Mouse (Mus musculus) kidney, embryonic 15.5 days (tissue): ENCODE results near the gene Sec24b. TPM values are rescaled to one million over a fixed set of nuclear protein-coding genes. Genes with fewer than 3 reads are reported as not detected.

Experiments used
- ATAC-seq: fragments of 200-750 bp; cut with Nextera tagmentation; replicated peaks from 2 replicates; pipeline ENCODE4 v1.8.0; 2017; ENCODE audit warnings: moderate TSS enrichment; ENCODE audit not compliant: low FRiP score
- H3K27ac ChIP-seq: fragments of 300-500 bp; sonication (generic); 2 replicates; pipeline ENCODE4 v1.5.1; 2015; ENCODE audit warnings: mild to moderate bottlenecking, inconsistent platforms
- H3K27me3 ChIP-seq: fragments of 300-500 bp; sonication (generic); 2 replicates; pipeline ENCODE4 v1.6.1; 2015; ENCODE audit warnings: inconsistent platforms
- H3K36me3 ChIP-seq: fragments of 300-500 bp; sonication (generic); 2 replicates; pipeline ENCODE4 v1.6.1; 2015; ENCODE audit warnings: inconsistent platforms
- H3K4me1 ChIP-seq: fragments of 300-500 bp; sonication (generic); 2 replicates; pipeline ENCODE4 v1.6.1; 2015; ENCODE audit warnings: inconsistent platforms
- H3K4me2 ChIP-seq: fragments of 300-500 bp; sonication (generic); 2 replicates; pipeline ENCODE4 v1.6.1; 2015; ENCODE audit warnings: moderate library complexity, mild to moderate bottlenecking, inconsistent platforms
- H3K4me3 ChIP-seq: fragments of 300-500 bp; sonication (generic); replicated peaks from 2 replicates; pipeline ENCODE4 v1.5.1; 2015; ENCODE audit warnings: mild to moderate bottlenecking, inconsistent platforms
- H3K9ac ChIP-seq: fragments of 300-500 bp; sonication (generic); 2 replicates; pipeline ENCODE4 v1.6.1; 2015; ENCODE audit warnings: mild to moderate bottlenecking, inconsistent platforms
- H3K9me3 ChIP-seq: fragments of 300-500 bp; sonication (generic); replicated peaks from 2 replicates; pipeline ENCODE4 v1.6.1; 2016; ENCODE audit warnings: inconsistent platforms
- WGBS: fragments of 180-500 bp; shearing (Covaris S2); methylation state at CpG from one replicate; pipeline ENCODE4 v1.1.7; 2015; ENCODE audit warnings: mixed read lengths; 5-methylcytosine and 5-hydroxymethylcytosine counted together
- polyA plus RNA-seq: library from polyadenylated mRNA; unstranded; fragments of >200 nt; fragmentation: Nextera tagmentation; extraction: Ambion mirVana; gene quantifications from 2 replicates; pipeline ENCODE4 v1.2.1, GENCODE M21; 2015

Sec24b gene
- polyA plus RNA-seq, 1 experiment from 2014 or later: 36.9 TPM

DNA sequence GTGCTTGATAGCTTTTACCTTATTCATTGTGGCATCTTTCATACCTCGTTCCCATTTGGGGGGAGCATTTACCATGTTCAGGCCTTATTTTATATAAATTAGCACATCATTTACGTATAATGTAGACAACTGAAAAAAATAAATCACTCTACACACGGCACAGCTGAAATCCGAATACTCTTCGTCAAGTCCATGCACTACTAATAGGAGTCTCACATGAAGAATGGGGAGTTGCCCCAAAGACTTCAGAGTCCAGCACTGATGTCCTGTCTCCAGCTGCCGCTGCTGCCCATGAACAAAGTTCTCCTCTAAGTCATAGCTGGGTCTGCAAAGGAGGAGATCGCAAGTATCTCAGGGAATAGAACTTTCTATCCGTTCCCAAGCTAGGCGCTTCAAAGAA lies 15.9 kb upstream of the Sec24b start:
- 86% methylated on average over 9 of the region's 9 CpGs for WGBS
- Histone ChIP-seq H3K27me3 (peaks cover 6% of the 10 kb centered on the region; the same call in 1 of the 2 replicates), H3K4me2 (no peak overlapping the region), H3K36me3 (no peaks in the 10 kb centered on the region), H3K9ac (no peak overlapping the region), H3K27ac (no peak overlapping the region), H3K4me1 (no peaks in the 10 kb centered on the region; the same call in 1 of the 2 replicates), H3K9me3 (no peaks in the 10 kb centered on the region), H3K4me3 (no peak overlapping the region)
- no peak for ATAC-seq

DNA sequence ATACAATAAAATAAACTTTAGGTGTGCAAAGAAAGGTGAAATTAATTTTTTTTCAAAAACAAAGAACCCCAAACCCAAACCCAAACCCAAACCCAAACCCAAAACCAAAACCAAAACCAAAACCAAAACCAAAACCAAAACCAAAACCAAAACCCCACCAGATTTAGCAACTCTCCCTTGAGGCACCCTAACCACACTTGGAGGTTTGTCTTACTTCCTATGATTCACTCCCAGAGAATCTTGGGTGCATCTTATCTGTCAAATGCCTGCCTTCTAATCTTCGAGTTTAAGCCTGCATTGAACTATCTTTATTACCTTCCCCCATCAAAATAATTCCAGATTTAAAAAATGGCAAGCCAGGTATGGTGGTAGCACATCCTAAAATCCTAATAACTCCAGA lies 14.4 kb upstream of the Sec24b start:
- Histone ChIP-seq H3K4me1 (no peaks in the 10 kb centered on the region; the same call in 1 of the 2 replicates), H3K4me3 (no peak overlapping the region), H3K27me3 (peaks cover 3% of the 10 kb centered on the region; the same call in 1 of the 2 replicates), H3K9me3 (no peaks in the 10 kb centered on the region), H3K9ac (no peak overlapping the region), H3K36me3 (no peaks in the 10 kb centered on the region), H3K27ac (no peak overlapping the region), H3K4me2 (no peak overlapping the region)
- ATAC-seq: no peak
- 66% methylated on average over 1 of the region's 1 CpGs for WGBS

DNA sequence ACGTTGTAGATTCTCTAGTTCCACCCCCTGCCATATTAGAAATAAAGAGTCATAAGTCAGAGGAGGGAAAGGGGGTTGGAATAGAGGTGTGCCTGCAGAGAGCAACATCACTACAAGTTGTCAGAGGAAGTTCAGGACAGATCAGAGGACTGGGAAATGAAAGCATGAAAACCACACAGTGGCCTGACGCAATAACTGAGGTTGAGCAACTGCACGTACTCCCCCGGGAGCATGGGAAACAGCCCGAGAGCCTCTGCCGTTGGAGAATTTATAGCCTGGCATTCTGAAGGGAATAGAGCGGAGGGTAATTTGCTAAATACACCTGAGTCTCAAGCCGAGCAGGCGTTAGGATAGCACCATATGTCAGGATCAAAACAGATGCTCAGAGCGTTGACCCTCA lies 11.7 kb upstream of the Sec24b start:
- no peak for ATAC-seq
- Histone ChIP-seq H3K27ac (no peak overlapping the region), H3K9ac (no peak overlapping the region), H3K4me3 (no peak overlapping the region), H3K36me3 (no peaks in the 10 kb centered on the region), H3K4me2 (peak overlapping the region; percentile 17; the same call in 1 of the 2 replicates), H3K9me3 (no peaks in the 10 kb centered on the region), H3K27me3 (no peaks in the 10 kb centered on the region), H3K4me1 (no peaks in the 10 kb centered on the region; the same call in 1 of the 2 replicates)
- WGBS: 18% methylated on average over 10 of the region's 10 CpGs

DNA sequence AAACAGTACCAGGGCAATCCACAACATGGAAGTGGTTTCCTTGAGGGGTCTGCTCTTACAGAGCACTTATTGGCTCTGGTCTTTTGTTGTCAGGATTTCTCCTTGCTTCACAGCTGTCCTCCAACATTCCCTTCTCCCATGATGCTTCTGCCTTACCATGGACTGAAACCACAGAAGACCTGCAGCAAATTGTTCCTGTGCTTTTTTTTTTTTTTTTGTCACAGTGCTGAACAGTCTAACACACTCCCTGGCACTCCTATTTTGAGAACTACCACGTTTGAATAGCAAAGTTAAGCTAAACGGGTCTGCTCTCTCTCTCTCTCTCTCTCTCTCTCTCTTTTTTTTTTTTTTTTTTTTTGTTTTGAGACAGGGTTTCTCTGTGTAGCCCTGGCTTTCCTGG lies 10.6 kb upstream of the Sec24b start:
- H3K4me1 ChIP-seq: no peaks in the 10 kb centered on the region; the same call in 1 of the 2 replicates
- ATAC-seq: no peak
- H3K4me3 ChIP-seq: no peak overlapping the region
- H3K36me3 ChIP-seq: no peaks in the 10 kb centered on the region
- no peak overlapping the region for H3K4me2 ChIP-seq
- H3K9me3 ChIP-seq: no peaks in the 10 kb centered on the region
- H3K9ac ChIP-seq: no peak overlapping the region
- no peak overlapping the region for H3K27ac ChIP-seq
- H3K27me3 ChIP-seq: no peaks in the 10 kb centered on the region
- 80% methylated on average over 2 of the region's 2 CpGs for WGBS

DNA sequence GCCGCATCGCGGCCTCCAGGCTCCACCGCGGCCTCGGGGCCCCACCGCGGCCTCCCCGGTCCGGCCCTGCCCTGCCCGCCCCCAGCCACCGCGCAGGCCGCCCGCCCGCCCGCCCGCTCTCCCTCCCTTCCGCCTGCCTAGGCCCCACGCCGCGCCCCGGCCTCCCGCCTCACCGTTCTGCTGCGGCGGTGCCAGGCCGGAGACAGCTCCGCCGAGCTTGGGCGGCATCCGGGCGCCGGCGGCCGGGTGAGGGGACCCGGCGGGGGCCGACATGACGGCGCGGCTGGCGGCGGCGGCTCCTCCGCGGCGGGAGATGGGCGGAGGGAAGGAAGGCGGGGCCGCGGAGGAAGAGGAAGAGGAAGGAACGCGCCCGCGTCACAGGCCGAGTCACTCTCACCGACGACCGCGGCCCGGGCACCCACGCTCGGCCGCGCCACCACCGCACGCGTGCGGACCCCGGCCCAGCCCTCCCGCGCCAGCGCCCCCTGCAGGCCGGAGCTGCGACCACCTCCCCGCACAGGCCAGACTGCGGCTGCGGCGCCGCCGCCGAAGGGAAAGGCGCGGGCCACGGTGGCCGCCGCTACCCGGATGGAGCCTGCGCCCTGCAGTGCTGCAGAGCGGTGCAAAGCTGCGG lies 840 bp downstream of the Sec24b start:
- H3K4me1 ChIP-seq: peaks cover 48% of the 10 kb centered on the region
- peaks cover 4% of the 10 kb centered on the region; the same call in 1 of the 2 replicates for H3K36me3 ChIP-seq
- no peaks in the 10 kb centered on the region for H3K9me3 ChIP-seq
- peak; percentile 93 for ATAC-seq
- WGBS: under 1% methylated on average over 83 of the region's 92 CpGs
- no peaks in the 10 kb centered on the region for H3K27me3 ChIP-seq
- H3K9ac ChIP-seq: peak overlapping the region; percentile 95
- peak overlapping the region; percentile 93 for H3K4me3 ChIP-seq
- peak overlapping the region; percentile 98 for H3K27ac ChIP-seq
- H3K4me2 ChIP-seq: peak overlapping the region; percentile 69

DNA sequence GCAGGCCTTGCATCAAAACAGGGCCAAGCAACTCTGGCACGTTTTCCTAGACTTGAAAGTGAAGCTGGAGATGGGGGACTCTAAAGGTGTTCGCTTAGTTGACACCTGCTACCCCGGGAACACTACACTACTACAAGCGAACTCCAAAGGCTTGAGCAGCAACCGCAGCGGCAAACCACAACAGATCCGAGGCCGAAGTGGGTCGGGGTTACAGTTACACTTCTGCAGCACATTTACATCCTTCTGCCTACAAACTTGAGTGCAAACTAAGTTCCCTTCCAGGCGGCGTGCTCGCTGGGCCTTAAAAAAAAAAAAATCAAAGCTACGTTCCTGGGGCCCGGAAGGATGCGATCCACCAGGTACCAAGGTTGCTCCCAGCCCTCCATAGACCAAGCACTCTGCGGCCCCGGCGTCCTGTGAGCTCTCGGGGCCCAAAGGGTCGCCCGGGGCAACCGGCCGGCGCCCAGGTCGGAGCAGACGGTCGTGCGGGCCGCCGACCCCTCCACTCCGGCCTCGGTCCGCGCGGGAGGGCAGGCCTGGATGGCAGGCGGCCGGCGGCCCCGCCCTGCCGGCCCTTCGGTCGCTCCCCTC lies 1.5 kb downstream of the Sec24b start:
- under 1% methylated on average over 42 of the region's 42 CpGs for WGBS
- peak overlapping the region; percentile 69 for H3K4me2 ChIP-seq
- H3K4me3 ChIP-seq: peak overlapping the region; percentile 93
- ATAC-seq: peak; percentile 47; the same call in 1 of the 2 replicates
- peak overlapping the region; percentile 98 for H3K27ac ChIP-seq
- peaks cover 54% of the 10 kb centered on the region for H3K4me1 ChIP-seq
- H3K9ac ChIP-seq: peak overlapping the region; percentile 95
- H3K36me3 ChIP-seq: peaks cover 6% of the 10 kb centered on the region; the same call in 1 of the 2 replicates
- H3K9me3 ChIP-seq: no peaks in the 10 kb centered on the region
- no peaks in the 10 kb centered on the region for H3K27me3 ChIP-seq

DNA sequence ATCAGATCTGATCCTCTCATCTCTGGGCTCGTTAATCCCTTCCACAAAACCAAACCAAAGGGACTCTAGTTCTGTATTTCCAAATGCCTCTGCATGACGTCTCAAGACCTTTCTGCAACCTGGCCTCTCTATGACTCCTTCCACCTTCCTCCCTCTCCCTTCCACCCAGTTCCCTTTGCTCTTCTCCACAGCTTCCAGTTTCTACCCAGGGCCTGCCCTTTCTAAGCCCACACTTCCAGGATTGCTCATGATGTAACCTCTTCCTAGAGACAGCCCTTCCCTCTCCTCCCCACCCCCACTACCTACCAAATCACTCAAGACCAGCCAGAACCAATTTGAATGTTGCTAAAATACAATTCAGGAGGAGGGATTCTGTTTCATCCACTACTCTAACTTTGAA lies 2.9 kb downstream of the Sec24b start:
- H3K9ac ChIP-seq: no peak overlapping the region
- H3K4me1 ChIP-seq: peaks cover 68% of the 10 kb centered on the region
- 46% methylated on average over 2 of the region's 2 CpGs for WGBS
- H3K36me3 ChIP-seq: peaks cover 6% of the 10 kb centered on the region; the same call in 1 of the 2 replicates
- H3K27ac ChIP-seq: no peak overlapping the region
- H3K9me3 ChIP-seq: no peaks in the 10 kb centered on the region
- no peaks in the 10 kb centered on the region for H3K27me3 ChIP-seq
- ATAC-seq: no peak
- H3K4me3 ChIP-seq: 0 out of 2 replicates have a peak overlapping the region, but pooled peaks have one; percentile 93
- peak overlapping the region; percentile 69 for H3K4me2 ChIP-seq

DNA sequence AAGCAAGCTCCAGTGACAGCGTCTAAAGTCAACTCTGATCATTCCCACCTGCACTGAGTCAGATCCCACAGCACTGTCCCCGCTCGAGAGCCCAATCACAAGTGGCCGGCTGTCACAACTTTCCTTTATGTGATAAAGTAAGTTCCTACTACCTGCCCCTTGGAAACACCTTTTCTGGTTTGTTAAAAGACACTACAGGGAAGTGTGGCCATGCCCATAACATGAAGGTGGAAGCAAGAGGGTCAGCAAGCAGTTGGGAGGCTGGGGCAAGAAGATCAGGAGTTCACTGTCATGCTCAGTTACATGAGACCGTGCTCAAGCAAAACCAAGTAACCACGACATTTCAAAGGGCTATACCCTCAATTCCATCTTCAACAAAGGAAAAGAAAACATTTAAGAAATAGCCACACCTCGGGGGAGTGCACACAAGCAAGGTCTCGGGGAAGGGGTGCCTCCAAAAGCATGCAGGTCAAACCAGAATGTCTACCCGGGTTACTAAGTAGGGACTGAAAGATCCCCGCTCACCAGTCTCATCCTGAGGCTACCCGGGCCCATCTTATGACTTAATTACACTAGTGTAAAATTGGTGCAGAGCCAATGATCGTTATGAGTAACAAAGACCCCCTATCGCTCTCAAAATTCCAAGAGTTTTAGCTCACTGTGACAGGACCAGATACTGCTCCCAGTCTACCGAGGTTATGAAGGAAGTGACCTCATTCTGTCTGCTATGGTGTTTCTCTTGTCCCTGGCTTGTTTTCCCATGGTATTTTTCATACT lies 3.6 kb downstream of the Sec24b start:
- WGBS: 43% methylated on average over 14 of the region's 14 CpGs
- no peak for ATAC-seq
- no peak overlapping the region for H3K27ac ChIP-seq
- H3K9ac ChIP-seq: no peak overlapping the region
- H3K4me2 ChIP-seq: peak overlapping the region; percentile 69; the same call in 1 of the 2 replicates
- no peak overlapping the region for H3K4me3 ChIP-seq
- no peaks in the 10 kb centered on the region for H3K9me3 ChIP-seq
- peaks cover 75% of the 10 kb centered on the region for H3K4me1 ChIP-seq
- H3K36me3 ChIP-seq: peaks cover 6% of the 10 kb centered on the region; the same call in 1 of the 2 replicates
- no peaks in the 10 kb centered on the region for H3K27me3 ChIP-seq

DNA sequence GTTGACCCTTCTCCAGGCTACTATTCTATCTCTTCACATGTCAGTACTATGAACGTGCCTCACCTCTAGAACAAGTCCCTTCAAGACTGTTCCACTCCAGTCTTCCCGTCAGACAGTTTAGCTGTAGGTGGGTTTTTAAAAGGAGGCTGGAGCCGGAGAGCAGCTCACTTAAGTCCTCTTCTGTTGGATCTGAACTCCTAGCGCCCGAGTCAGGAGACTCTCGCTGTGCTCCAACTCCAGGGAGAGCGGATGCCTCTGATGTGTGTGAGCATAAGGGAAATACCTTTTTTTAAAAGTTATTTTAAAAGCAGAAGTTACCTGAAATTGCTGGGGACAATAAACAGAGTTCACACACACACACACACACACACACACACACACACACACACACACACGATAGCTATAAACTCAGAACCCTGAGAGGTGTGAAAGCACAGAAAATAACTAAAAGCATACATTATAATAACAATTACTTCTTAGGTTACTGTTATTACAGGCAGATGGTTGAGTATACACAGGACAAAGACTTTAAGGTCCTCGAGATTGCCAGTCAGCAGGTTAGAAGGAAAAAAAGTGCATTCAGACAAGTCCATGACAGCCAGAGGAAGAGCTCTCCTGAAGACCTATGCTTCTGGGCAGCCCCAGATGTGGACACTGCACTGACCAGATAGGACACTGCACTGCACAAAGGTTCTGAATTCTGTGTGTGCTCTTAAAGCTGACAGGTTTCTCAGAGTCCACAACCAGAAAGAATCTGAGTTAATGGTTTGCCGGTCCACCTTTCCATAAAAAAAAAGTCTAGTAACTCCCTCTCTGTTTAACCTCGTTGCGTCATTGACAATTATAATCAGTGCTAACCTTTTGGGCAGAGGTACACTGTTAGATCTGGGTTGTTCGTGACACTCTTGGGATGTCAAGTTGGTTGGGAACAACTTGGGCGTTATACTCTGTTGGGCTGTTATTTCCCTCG lies 5.7 kb downstream of the Sec24b start:
- H3K4me3 ChIP-seq: no peak overlapping the region
- no peak for ATAC-seq
- peaks cover 76% of the 10 kb centered on the region for H3K4me1 ChIP-seq
- no peaks in the 10 kb centered on the region for H3K27me3 ChIP-seq
- WGBS: 78% methylated on average over 15 of the region's 15 CpGs
- H3K27ac ChIP-seq: no peak overlapping the region
- H3K9ac ChIP-seq: no peak overlapping the region
- H3K36me3 ChIP-seq: peaks cover 6% of the 10 kb centered on the region; the same call in 1 of the 2 replicates
- no peaks in the 10 kb centered on the region for H3K9me3 ChIP-seq
- H3K4me2 ChIP-seq: no peak overlapping the region

DNA sequence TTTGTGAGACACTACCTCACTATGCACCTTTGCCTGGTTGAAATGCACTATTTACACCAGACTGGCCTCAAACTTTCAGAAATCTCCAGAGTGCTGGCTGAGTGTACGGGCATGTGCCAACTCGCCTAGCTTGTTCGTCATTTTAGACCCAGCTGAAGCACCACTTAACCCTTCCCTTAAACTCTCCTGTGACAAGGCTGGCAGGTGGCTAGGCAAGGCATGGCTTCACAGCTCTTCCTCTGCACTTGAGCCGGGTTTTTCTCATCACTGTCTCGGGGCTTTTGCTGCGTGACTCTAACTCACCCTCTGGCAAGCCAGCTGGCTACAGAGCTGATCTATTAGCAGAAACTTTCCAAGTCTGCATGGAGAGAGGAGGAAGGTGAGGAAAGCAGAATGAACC lies 6.8 kb downstream of the Sec24b start:
- peaks cover 75% of the 10 kb centered on the region for H3K4me1 ChIP-seq
- ATAC-seq: no peak

More for the DNA sequence above, 6.8 kb downstream of the Sec24b start:
- peak overlapping the region; percentile 82 for H3K27ac ChIP-seq
- peaks cover 6% of the 10 kb centered on the region; the same call in 1 of the 2 replicates for H3K36me3 ChIP-seq
- H3K9me3 ChIP-seq: no peaks in the 10 kb centered on the region
- H3K27me3 ChIP-seq: no peaks in the 10 kb centered on the region
- 49% methylated on average over 6 of the region's 6 CpGs for WGBS
- no peak overlapping the region for H3K4me3 ChIP-seq
- no peak overlapping the region for H3K4me2 ChIP-seq
- H3K9ac ChIP-seq: no peak overlapping the region
